Mouse (Mus musculus) ES-E14 (cell line): Measurements from ENCODE around the gene Amotl1. TPM values are rescaled to one million over a fixed set of nuclear protein-coding genes. Genes with fewer than 3 reads are reported as not detected.

Experiments
- DNase-seq: peaks from one replicate; pipeline ENCODE4 v3.0.0-alpha.2; 2013; ENCODE audit warnings: low read depth, low spot score
- H3K27ac ChIP-seq: 2 replicates; pipeline ENCODE4 v1.5.1; 2012; ENCODE audit warnings: low read depth, mild to moderate bottlenecking, low read length, moderate library complexity, mixed read lengths; ENCODE audit not compliant: poor library complexity, insufficient read depth, severe bottlenecking
- H3K36me3 ChIP-seq: 2 replicates; pipeline ENCODE4 v1.6.1; 2012; ENCODE audit warnings: mild to moderate bottlenecking, low read length, moderate library complexity, mixed read lengths; ENCODE audit not compliant: control insufficient read depth, poor library complexity, insufficient read depth, severe bottlenecking
- H3K4me1 ChIP-seq, 2 experiments: fragments of 150-350 bp in 1 of 2; sonication (generic) in 1 of 2; 2 replicates each; pipeline ENCODE4 v1.6.1; 2012; ENCODE audit warnings: low read length in 2 of 2, mild to moderate bottlenecking in 1 of 2, mixed read lengths in 1 of 2; ENCODE audit not compliant: control insufficient read depth in 2 of 2, insufficient read depth in 2 of 2, poor library complexity in 1 of 2
- H3K4me3 ChIP-seq, 2 experiments: fragments of 150-350 bp in 1 of 2; sonication (generic) in 1 of 2; 2 replicates each; pipeline ENCODE4 v1.5.1; 2012; ENCODE audit warnings: low read length in 2 of 2, low read depth in 1 of 2, mild to moderate bottlenecking in 1 of 2, mixed read lengths in 1 of 2; ENCODE audit not compliant: insufficient read depth in 1 of 2, poor library complexity in 1 of 2, severe bottlenecking in 1 of 2
- H3K9ac ChIP-seq: 2 replicates; pipeline ENCODE4 v1.6.1; 2012; ENCODE audit warnings: low read depth, mild to moderate bottlenecking, low read length, mixed read lengths; ENCODE audit not compliant: poor library complexity, insufficient read depth, severe bottlenecking
- H3K9me3 ChIP-seq: fragments of 150-350 bp; sonication (generic); 2 replicates; pipeline ENCODE4 v1.6.1; 2012; ENCODE audit warnings: low read depth, mild to moderate bottlenecking, low read length; ENCODE audit not compliant: control insufficient read depth, insufficient read depth
- CHD2 ChIP-seq: IDR thresholded peaks from 2 replicates; pipeline ENCODE4 v1.6.1; 2014; ENCODE audit warnings: mild to moderate bottlenecking, low read depth, low read length, inconsistent platforms
- HCFC1 ChIP-seq: IDR thresholded peaks from 2 replicates; pipeline ENCODE4 v1.6.1; 2012; ENCODE audit warnings: low read length, inconsistent platforms, borderline replicate concordance; ENCODE audit not compliant: insufficient read depth
- MAFK ChIP-seq: IDR thresholded peaks from 2 replicates; pipeline ENCODE4 v1.6.1; 2014; ENCODE audit warnings: mild to moderate bottlenecking, low read depth, low read length, inconsistent platforms; ENCODE audit not compliant: insufficient read depth
- ZC3H11A ChIP-seq: IDR thresholded peaks from 2 replicates; pipeline ENCODE4 v1.6.1; 2012; ENCODE audit warnings: low read depth, mild to moderate bottlenecking, inconsistent platforms, low read length, borderline replicate concordance
- ZNF384 ChIP-seq: IDR thresholded peaks from 2 replicates; pipeline ENCODE4 v1.6.1; 2012; ENCODE audit warnings: low read depth, low read length, inconsistent platforms
- in situ Hi-C, 2 experiments: fragments of 600-800 bp; cut with MboI; formaldehyde crosslinking; loops; one replicate each; pipeline ENCODE4 v1.15.1; 2025; ENCODE audit warnings: low sequenced_read_pairs in 2 of 2, inconsistent platforms in 1 of 2; ENCODE audit not compliant: unreplicated experiment in 2 of 2
- total RNA-seq: library from RNA; depleted of rRNA; stranded (reverse); fragments of 300-350 nt; gene quantifications from 2 replicates; pipeline ENCODE4 v1.2.3, GENCODE M21; 2012

The Amotl1 gene
- total RNA-seq, 1 experiment, result 24.6 TPM

DNA sequence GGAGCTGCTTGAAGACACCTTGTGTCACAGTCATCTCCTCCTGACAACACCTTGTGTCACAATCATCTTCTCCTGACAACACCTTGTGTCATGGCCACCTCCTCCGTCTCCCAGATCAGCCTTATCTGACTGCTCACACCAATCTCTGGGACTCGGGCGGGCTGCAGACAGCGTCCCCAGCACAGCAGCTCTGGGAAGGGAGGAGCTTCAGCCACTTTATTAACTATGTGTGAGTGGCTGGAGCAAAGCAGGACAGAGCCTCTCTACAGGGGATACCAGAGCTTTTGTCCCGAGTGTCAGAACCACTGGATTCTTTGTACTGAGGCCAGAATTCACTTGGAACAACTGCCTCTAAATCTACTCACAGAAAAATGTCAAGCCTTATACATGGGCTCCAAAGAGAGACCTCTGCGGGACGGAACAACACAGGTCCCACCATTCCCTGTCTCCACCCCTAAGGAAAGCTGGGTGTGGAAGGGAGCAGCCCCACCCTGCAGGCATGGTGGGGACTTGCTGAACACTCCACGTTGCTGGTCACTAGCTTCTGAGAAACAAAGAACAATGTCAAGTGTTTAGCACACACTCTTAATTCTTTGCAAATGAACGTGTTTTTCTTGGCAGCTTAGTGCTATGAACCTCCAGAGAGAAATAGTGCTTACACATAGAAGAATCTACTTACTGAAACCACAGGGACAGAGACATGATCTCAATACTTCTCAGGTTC is 100.7 kb downstream of the Amotl1 start:
- in situ Hi-C loops, result no loop called here
- Histone ChIP-seq H3K27ac (no peak overlapping the region), H3K9me3 (no peaks in the 10 kb centered on the region), H3K4me3 (no peak overlapping the region), H3K9ac (no peak overlapping the region), H3K4me1 (no peaks in the 10 kb centered on the region; a peak in 1 of 4 replicates), H3K36me3 (peaks cover 11% of the 10 kb centered on the region; the same call in 1 of the 2 replicates)
- TF ChIP-seq HCFC1 (no peak), ZNF384 (no peak), CHD2 (no peak), MAFK (no peak), ZC3H11A (no peak)
- no peak for DNase-seq

DNA sequence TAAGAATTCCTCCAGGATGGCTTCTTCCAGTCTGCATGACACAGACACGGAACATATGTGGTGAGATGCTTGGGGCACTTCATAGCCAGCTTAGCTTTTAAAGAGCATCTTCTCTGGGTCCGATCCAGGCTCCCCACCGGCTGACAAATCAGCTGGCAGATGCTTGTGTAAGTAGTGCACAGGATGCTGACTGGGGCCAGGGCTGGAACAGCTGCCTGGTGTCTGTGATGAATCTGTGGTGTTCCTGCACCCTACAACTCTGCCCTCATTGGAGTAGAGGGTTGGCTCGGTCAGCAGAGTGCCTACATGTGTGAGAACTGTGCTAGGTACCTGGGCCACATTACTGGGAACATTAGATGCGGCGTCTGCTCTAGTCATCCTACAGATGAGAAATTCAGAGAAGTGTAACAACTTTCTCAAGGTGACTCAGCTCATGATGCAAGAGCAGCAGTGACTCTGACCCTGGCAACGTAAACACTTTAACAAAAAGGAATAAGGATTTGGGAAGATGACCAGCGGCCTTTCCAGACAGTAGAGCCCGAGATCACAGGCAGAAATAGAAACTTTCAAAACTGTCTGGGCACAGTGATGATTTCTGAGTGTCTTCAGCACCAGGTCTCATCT is 109.9 kb downstream of the Amotl1 start:
- in situ Hi-C loops, result no loop called here
- H3K36me3 ChIP-seq, result no peaks in the 10 kb centered on the region
- no peaks in the 10 kb centered on the region for H3K4me1 ChIP-seq
- no peaks in the 10 kb centered on the region for H3K9me3 ChIP-seq
- no peak overlapping the region for H3K27ac ChIP-seq
- no peak overlapping the region for H3K4me3 ChIP-seq
- TF ChIP-seq MAFK, result no peak
- no peak for TF ChIP-seq HCFC1
- no peak for TF ChIP-seq ZC3H11A
- TF ChIP-seq CHD2, result no peak
- no peak for TF ChIP-seq ZNF384
- no peak for DNase-seq
- H3K9ac ChIP-seq, result no peak overlapping the region

DNA sequence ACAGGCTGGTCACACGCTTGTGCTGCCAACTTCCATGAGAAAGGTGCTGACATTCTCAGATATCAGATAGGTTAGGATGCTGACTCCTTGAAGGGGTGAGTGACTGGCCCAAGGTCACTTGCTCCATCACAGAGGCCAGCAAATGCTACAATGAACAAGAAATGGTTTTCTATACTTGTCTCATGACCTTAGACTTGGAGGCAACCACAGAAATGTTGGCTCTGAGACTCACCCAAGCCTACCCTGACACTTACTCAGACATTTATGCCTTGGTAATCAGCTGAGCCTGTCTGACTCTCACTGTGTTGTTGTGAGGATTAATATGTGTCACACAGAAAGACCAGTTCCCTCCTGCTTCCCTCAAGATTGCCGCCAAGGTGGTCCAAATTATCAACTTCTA is 111.2 kb downstream of the Amotl1 start:
- in situ Hi-C loops, result no loop called here
- no peak overlapping the region for H3K27ac ChIP-seq

DNA sequence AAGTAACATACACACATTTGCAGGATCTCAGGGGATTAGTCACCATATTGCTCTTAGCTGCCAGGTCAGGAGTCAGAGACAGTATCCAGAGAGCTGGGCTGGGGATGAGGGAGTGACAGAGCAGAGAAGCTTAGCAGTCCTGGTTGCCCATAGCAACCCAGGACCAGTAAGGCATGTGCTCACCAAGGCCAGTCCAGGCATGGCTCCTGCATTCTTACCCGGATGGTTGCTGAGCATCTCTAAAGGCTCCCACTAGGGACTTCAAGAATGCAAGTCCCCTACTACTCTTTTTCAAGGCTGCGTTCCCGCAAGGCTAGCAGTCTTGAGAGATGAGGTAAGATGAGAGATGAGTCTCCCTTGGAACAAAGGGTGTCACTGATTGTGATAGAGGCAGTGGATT is 112.6 kb downstream of the Amotl1 start:
- no peak overlapping the region for H3K27ac ChIP-seq
- H3K36me3 ChIP-seq, result no peaks in the 10 kb centered on the region
- in situ Hi-C loops, result no loop called here
- TF ChIP-seq MAFK (no peak), HCFC1 (no peak), ZNF384 (no peak), CHD2 (no peak), ZC3H11A (no peak)
- H3K9me3 ChIP-seq, result no peaks in the 10 kb centered on the region
- no peak for DNase-seq
- no peaks in the 10 kb centered on the region for H3K4me1 ChIP-seq
- H3K4me3 ChIP-seq, result no peak overlapping the region
- H3K9ac ChIP-seq, result no peak overlapping the region

More for the DNA sequence above, 111.2 kb downstream of the Amotl1 start:
- no peaks in the 10 kb centered on the region for H3K4me1 ChIP-seq
- no peaks in the 10 kb centered on the region for H3K36me3 ChIP-seq
- DNase-seq, result no peak
- no peaks in the 10 kb centered on the region for H3K9me3 ChIP-seq
- H3K9ac ChIP-seq, result no peak overlapping the region
- no peak overlapping the region for H3K4me3 ChIP-seq
- TF ChIP-seq HCFC1, result no peak
- TF ChIP-seq CHD2, result no peak
- TF ChIP-seq MAFK, result no peak
- TF ChIP-seq ZC3H11A, result no peak
- TF ChIP-seq ZNF384, result no peak
